Mouse (Mus musculus) erythroblast, embryonic 14.5 days (primary cell): ENCODE measurements at regions not wholly inside any gene's neighbourhood (a gene's known extent, or its start where the extent isn't known, plus 50 kb on each side); places are given as distances from the start of the nearest gene placed in this dataset.

ENCODE experiments used
- H3K27me3 ChIP-seq: 2 replicates; pipeline ENCODE4 v1.6.1; 2012; ENCODE audit warnings: inconsistent platforms; ENCODE audit not compliant: control insufficient read depth
- H3K36me3 ChIP-seq: 2 replicates; pipeline ENCODE4 v1.6.1; 2012; ENCODE audit warnings: mild to moderate bottlenecking, inconsistent platforms; ENCODE audit not compliant: control insufficient read depth
- H3K4me1 ChIP-seq: 2 replicates; pipeline ENCODE4 v1.6.1; 2012; ENCODE audit warnings: inconsistent platforms; ENCODE audit not compliant: control insufficient read depth
- H3K4me3 ChIP-seq: replicated peaks from 2 replicates; pipeline ENCODE3; 2012; ENCODE audit warnings: moderate library complexity, mild to moderate bottlenecking, inconsistent platforms
- H3K9me3 ChIP-seq: 2 replicates; pipeline ENCODE4 v1.6.1; 2012; ENCODE audit warnings: low read length, inconsistent platforms, mixed read lengths; ENCODE audit not compliant: control insufficient read depth
- GATA1 ChIP-seq: IDR thresholded peaks from 2 replicates; pipeline ENCODE4 v1.6.1; 2012; ENCODE audit warnings: low read length, inconsistent platforms, mixed read lengths
- TAL1 ChIP-seq: IDR thresholded peaks from 3 replicates; pipeline ENCODE4 v1.6.1; 2012; ENCODE audit warnings: low read length, inconsistent platforms, mixed read lengths

GRCm38 (mm10) chr13:94619511-94619910 is 169.2 kb upstream of the Tbca start:
- TF ChIP-seq GATA1 (no peak), TAL1 (no peak)
- H3K36me3 ChIP-seq: no peaks in the 10 kb centered on the region
- H3K4me3 ChIP-seq: no peak overlapping the region
- H3K9me3 ChIP-seq: no peaks in the 10 kb centered on the region
- H3K4me1 ChIP-seq: no peaks in the 10 kb centered on the region
- no peaks in the 10 kb centered on the region for H3K27me3 ChIP-seq

- H3K27me3 ChIP-seq: no peaks in the 10 kb centered on the region
- H3K4me1 ChIP-seq: no peaks in the 10 kb centered on the region
- H3K36me3 ChIP-seq: no peaks in the 10 kb centered on the region
- no peaks in the 10 kb centered on the region for H3K9me3 ChIP-seq
- TF ChIP-seq GATA1 (no peak), TAL1 (no peak)
- H3K4me3 ChIP-seq: no peak overlapping the region
Measured at GRCm38 (mm10) chr13:94630055-94630454, 158.7 kb upstream of the Tbca start.

DNA sequence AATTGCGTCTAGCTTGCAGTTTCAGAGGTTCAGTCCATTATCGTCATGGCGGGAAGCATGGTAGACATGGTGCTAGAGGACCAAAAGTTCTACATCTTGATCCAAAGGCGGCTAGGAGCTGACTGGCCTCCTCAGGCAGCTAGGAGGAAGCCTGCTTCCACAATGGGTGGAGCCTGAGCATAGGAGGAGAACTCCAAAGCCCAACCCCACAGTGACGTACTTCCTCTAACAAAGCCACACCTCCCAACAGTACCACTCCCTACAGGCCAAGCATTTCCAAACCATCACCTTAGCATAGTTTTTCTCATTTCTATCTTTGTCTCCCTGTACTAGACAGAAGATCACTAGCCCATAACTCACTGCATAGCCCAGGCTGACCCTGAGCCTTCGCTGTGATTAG is 158.0 kb upstream of the Tbca start:
- Histone ChIP-seq H3K4me1 (no peaks in the 10 kb centered on the region), H3K4me3 (no peak overlapping the region), H3K9me3 (no peaks in the 10 kb centered on the region), H3K36me3 (no peaks in the 10 kb centered on the region), H3K27me3 (no peaks in the 10 kb centered on the region)
- no peak for TF ChIP-seq TAL1
- no peak for TF ChIP-seq GATA1

GRCm38 (mm10) chr13:94632730-94633129 is 156.0 kb upstream of the Tbca start:
- Histone ChIP-seq H3K9me3 (no peaks in the 10 kb centered on the region), H3K27me3 (no peaks in the 10 kb centered on the region), H3K4me3 (no peak overlapping the region), H3K4me1 (no peaks in the 10 kb centered on the region), H3K36me3 (no peaks in the 10 kb centered on the region)
- TF ChIP-seq GATA1 (no peak), TAL1 (no peak)

- TF ChIP-seq TAL1: no peak
- TF ChIP-seq GATA1: no peak
- H3K4me3 ChIP-seq: no peak overlapping the region
- no peaks in the 10 kb centered on the region for H3K9me3 ChIP-seq
- H3K4me1 ChIP-seq: no peaks in the 10 kb centered on the region
- H3K36me3 ChIP-seq: no peaks in the 10 kb centered on the region
- no peaks in the 10 kb centered on the region for H3K27me3 ChIP-seq
Measured at GRCm38 (mm10) chr13:94640336-94640735, 148.4 kb upstream of the Tbca start.

DNA sequence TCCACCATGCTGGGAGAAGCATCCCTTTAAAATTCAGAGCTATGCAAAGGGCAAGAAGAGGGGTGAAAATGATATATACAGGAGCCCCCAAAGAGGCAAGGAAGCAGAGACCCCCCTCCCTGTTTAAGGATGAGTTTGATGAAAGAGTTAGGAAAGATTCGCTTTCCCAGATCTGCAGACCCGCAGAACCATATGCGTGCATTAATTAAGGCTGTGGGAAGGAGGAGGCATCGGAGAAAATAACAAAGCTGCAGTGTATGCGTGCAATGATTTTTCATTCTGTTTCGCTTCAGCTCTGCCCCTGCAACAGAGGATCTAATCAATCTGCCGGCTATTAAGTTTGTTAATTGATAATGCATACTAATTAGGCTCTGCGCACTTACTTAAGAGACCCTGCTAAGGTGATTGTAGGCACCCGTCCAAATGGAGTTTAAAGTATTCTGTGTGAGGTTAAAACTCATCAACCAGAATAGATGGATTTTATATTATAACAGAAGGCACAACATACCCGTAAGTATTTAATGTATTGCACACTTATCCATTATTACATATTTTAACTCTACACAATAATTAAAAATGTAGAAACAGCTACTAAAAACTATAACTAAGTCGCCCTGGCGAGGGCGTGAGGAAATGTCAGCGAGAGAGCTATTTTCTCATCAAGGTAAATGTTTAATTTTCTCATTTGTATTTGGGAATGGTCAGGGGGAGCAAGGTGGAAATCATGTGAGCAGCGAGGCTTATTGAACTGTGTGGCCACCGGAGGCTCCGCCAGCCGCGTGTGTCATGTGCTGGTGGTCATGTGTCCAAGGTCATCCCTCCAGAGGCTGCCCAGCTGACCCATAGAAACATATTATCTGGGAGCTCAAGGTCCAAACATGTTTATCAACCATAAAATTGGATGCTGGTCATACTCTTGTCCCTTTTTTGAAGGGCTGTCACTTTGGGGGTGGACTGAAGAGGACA is 143.2 kb upstream of the Tbca start:
- Histone ChIP-seq H3K36me3 (no peaks in the 10 kb centered on the region), H3K27me3 (no peaks in the 10 kb centered on the region), H3K4me3 (no peak overlapping the region), H3K4me1 (no peaks in the 10 kb centered on the region), H3K9me3 (no peaks in the 10 kb centered on the region)
- TF ChIP-seq TAL1 (no peak), GATA1 (no peak)

DNA sequence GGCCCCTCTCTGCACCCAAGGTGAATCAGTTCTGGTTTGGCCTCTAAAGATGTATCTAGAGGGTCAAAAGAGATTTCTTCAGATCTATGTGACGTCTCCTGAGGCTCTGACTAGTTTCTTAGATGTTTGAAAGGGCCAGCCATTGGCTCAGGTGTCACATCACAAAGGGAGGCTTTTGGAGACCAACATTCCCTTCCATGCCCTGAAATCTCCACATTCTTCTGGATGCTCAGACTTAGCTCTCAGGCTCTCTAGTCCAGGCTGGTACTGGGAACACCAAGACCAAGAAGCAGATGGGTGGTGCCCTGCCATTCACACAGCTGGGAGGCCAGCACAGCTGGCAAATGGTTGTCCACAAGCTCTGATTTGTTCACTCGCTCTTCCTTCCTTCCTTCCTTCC is 142.4 kb upstream of the Tbca start:
- H3K4me1 ChIP-seq: no peaks in the 10 kb centered on the region
- no peak overlapping the region for H3K4me3 ChIP-seq
- TF ChIP-seq GATA1: no peak
- TF ChIP-seq TAL1: no peak
- no peaks in the 10 kb centered on the region for H3K27me3 ChIP-seq
- no peaks in the 10 kb centered on the region for H3K36me3 ChIP-seq
- H3K9me3 ChIP-seq: no peaks in the 10 kb centered on the region

GRCm38 (mm10) chr13:94646781-94647555 is 141.7 kb upstream of the Tbca start:
- TF ChIP-seq GATA1 (no peak), TAL1 (no peak)
- Histone ChIP-seq H3K27me3 (no peaks in the 10 kb centered on the region), H3K4me3 (no peak overlapping the region), H3K36me3 (no peaks in the 10 kb centered on the region), H3K4me1 (no peaks in the 10 kb centered on the region), H3K9me3 (no peaks in the 10 kb centered on the region)

DNA sequence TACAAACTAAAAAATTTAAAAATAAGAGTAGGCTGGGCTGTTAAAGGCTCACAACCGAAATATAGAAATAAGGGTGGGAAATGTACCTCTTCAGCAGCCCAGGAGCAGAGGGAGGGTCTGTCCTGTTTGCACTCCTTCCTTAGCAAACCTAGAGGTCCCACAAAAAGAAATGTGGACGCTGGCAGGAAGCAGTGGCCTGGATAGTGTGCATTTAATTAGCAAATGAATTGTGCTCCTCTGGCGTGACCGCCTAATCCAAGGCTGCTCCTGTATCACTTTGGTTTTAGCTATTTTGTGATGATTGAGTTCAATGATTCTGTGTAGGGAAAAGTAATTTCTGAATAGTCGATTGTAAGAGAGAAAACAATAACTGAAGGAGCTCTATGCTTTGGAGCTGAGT is 141.1 kb upstream of the Tbca start:
- no peaks in the 10 kb centered on the region for H3K4me1 ChIP-seq
- H3K36me3 ChIP-seq: no peaks in the 10 kb centered on the region
- H3K27me3 ChIP-seq: no peaks in the 10 kb centered on the region
- no peaks in the 10 kb centered on the region for H3K9me3 ChIP-seq
- TF ChIP-seq TAL1: no peak
- TF ChIP-seq GATA1: no peak
- H3K4me3 ChIP-seq: no peak overlapping the region
